Mouse (Mus musculus) E14TG2a.4 (cell line): ENCODE data around the gene Nr1h4.

ENCODE experiments used
- H3K27me3 ChIP-seq: 2 replicates; pipeline ENCODE4 v1.6.1; 2014; ENCODE audit warnings: low read length, control low read depth; ENCODE audit not compliant: insufficient read depth
- H3K36me3 ChIP-seq: 2 replicates; pipeline ENCODE4 v1.6.1; 2014; ENCODE audit warnings: low read length, control low read depth; ENCODE audit not compliant: insufficient read depth
- H3K4me1 ChIP-seq: replicated peaks from 2 replicates; pipeline ENCODE4 v1.6.1; 2014; ENCODE audit warnings: low read depth, low read length, control low read depth
- H3K4me3 ChIP-seq: replicated peaks from 2 replicates; pipeline ENCODE4 v1.5.1; 2014; ENCODE audit warnings: mild to moderate bottlenecking, low read length
- H3K9me3 ChIP-seq: 2 replicates; pipeline ENCODE4 v1.6.1; 2014; ENCODE audit warnings: low read length, control low read depth
- CTCF ChIP-seq: conservative IDR thresholded peaks from 2 replicates; pipeline ENCODE4 v1.5.1; 2014; ENCODE audit warnings: low read length
- NANOG ChIP-seq: IDR thresholded peaks from 2 replicates; pipeline ENCODE4 v1.6.1; 2014; ENCODE audit warnings: borderline replicate concordance, low read length, mixed read lengths
- POU5F1 ChIP-seq: IDR thresholded peaks from 2 replicates; pipeline ENCODE4 v1.6.1; 2014; ENCODE audit warnings: low read length, borderline replicate concordance

Nr1h4 gene

GRCm38 (mm10) chr10:89515813-89516212, 17.6 kb downstream of the Nr1h4 start:
- H3K4me1 ChIP-seq = no peaks in the 10 kb centered on the region
- no peaks in the 10 kb centered on the region for H3K36me3 ChIP-seq
- no peaks in the 10 kb centered on the region for H3K9me3 ChIP-seq
- H3K27me3 ChIP-seq = no peaks in the 10 kb centered on the region
- no peak for TF ChIP-seq CTCF
- TF ChIP-seq NANOG = no peak
- TF ChIP-seq POU5F1 = no peak
- no peak overlapping the region for H3K4me3 ChIP-seq

GRCm38 (mm10) chr10:89512562-89512961, 20.8 kb downstream of the Nr1h4 start:
- no peaks in the 10 kb centered on the region for H3K36me3 ChIP-seq
- H3K4me3 ChIP-seq = no peak overlapping the region
- H3K4me1 ChIP-seq = no peaks in the 10 kb centered on the region
- H3K9me3 ChIP-seq = no peaks in the 10 kb centered on the region
- no peaks in the 10 kb centered on the region for H3K27me3 ChIP-seq
- no peak for TF ChIP-seq CTCF
- TF ChIP-seq POU5F1 = no peak
- TF ChIP-seq NANOG = no peak

- H3K4me3 ChIP-seq = no peak overlapping the region
- H3K9me3 ChIP-seq = no peaks in the 10 kb centered on the region
- TF ChIP-seq CTCF (no peak), NANOG (no peak), POU5F1 (no peak)
- peaks cover 3% of the 10 kb centered on the region; the same call in 1 of the 2 replicates for H3K4me1 ChIP-seq
- no peaks in the 10 kb centered on the region for H3K36me3 ChIP-seq
- peaks cover 6% of the 10 kb centered on the region for H3K27me3 ChIP-seq
These were observed 22.8 kb downstream of the Nr1h4 start for GRCm38 (mm10) chr10:89510547-89510946.

GRCm38 (mm10) chr10:89508567-89508966, 24.8 kb downstream of the Nr1h4 start:
- H3K36me3 ChIP-seq = no peaks in the 10 kb centered on the region
- no peak overlapping the region for H3K4me3 ChIP-seq
- TF ChIP-seq NANOG (no peak), CTCF (no peak), POU5F1 (no peak)
- H3K4me1 ChIP-seq = peaks cover 3% of the 10 kb centered on the region; the same call in 1 of the 2 replicates
- H3K27me3 ChIP-seq = peaks cover 9% of the 10 kb centered on the region
- no peaks in the 10 kb centered on the region for H3K9me3 ChIP-seq

GRCm38 (mm10) chr10:89506479-89506878, 26.9 kb downstream of the Nr1h4 start:
- Histone ChIP-seq H3K36me3 (no peaks in the 10 kb centered on the region), H3K4me3 (peak overlapping the region; percentile 63), H3K4me1 (peaks cover 3% of the 10 kb centered on the region; the same call in 1 of the 2 replicates), H3K9me3 (peaks cover 5% of the 10 kb centered on the region; the same call in 1 of the 2 replicates), H3K27me3 (peaks cover 9% of the 10 kb centered on the region)
- no peak for TF ChIP-seq CTCF

GRCm38 (mm10) chr10:89505592-89505955, 27.8 kb downstream of the Nr1h4 start:
- H3K4me3 ChIP-seq = no peak overlapping the region
- TF ChIP-seq POU5F1 (no peak), NANOG (no peak), CTCF (no peak)

GRCm38 (mm10) chr10:89504952-89505591, 28.3 kb downstream of the Nr1h4 start:
- Histone ChIP-seq H3K9me3 (peaks cover 5% of the 10 kb centered on the region; the same call in 1 of the 2 replicates), H3K36me3 (no peaks in the 10 kb centered on the region), H3K27me3 (peaks cover 9% of the 10 kb centered on the region), H3K4me1 (peaks cover 3% of the 10 kb centered on the region; the same call in 1 of the 2 replicates), H3K4me3 (no peak overlapping the region)
- TF ChIP-seq NANOG (no peak), POU5F1 (no peak), CTCF (no peak)

More at GRCm38 (mm10) chr10:89505592-89505955, 27.8 kb downstream of the Nr1h4 start:
- Histone ChIP-seq H3K9me3 (peaks cover 5% of the 10 kb centered on the region; the same call in 1 of the 2 replicates), H3K27me3 (peaks cover 9% of the 10 kb centered on the region), H3K4me1 (peaks cover 3% of the 10 kb centered on the region; the same call in 1 of the 2 replicates), H3K36me3 (no peaks in the 10 kb centered on the region)

GRCm38 (mm10) chr10:89502986-89503560, 30.3 kb downstream of the Nr1h4 start:
- Histone ChIP-seq H3K4me3 (no peak overlapping the region), H3K36me3 (no peaks in the 10 kb centered on the region), H3K27me3 (peaks cover 9% of the 10 kb centered on the region), H3K4me1 (peaks cover 3% of the 10 kb centered on the region; the same call in 1 of the 2 replicates), H3K9me3 (peaks cover 5% of the 10 kb centered on the region; the same call in 1 of the 2 replicates)
- no peak for TF ChIP-seq NANOG
- TF ChIP-seq POU5F1 = no peak
- no peak for TF ChIP-seq CTCF

GRCm38 (mm10) chr10:89501902-89502301, 31.5 kb downstream of the Nr1h4 start:
- Histone ChIP-seq H3K4me3 (no peak overlapping the region), H3K36me3 (no peaks in the 10 kb centered on the region), H3K27me3 (peaks cover 9% of the 10 kb centered on the region), H3K4me1 (peaks cover 3% of the 10 kb centered on the region; the same call in 1 of the 2 replicates), H3K9me3 (peaks cover 5% of the 10 kb centered on the region; the same call in 1 of the 2 replicates)
- TF ChIP-seq CTCF = no peak
- no peak for TF ChIP-seq POU5F1
- no peak for TF ChIP-seq NANOG
